Mouse (Mus musculus) c-Kit-positive CD71-negative TER-119-negative erythroid progenitor cells, embryonic 14.5 days (primary cell): ENCODE data around the gene Tmem150c.

Source experiments
- DNase-seq: peaks from one replicate; pipeline ENCODE4 v3.0.0-alpha.2; 2013; ENCODE audit warnings: low read depth

Tmem150c gene

GRCm38 (mm10) chr5:100159638-100159973 lies at the start of gene Tmem150c:
TSS of gene Tmem150c (minus strand) at chr5:100159808.
- DNase-seq = no peak

GRCm38 (mm10) chr5:100209093-100209492 lies 49.5 kb upstream of the Tmem150c start:
- DNase-seq = no peak

GRCm38 (mm10) chr5:100206675-100207074 lies 47.1 kb upstream of the Tmem150c start:
- DNase-seq = no peak

DNA sequence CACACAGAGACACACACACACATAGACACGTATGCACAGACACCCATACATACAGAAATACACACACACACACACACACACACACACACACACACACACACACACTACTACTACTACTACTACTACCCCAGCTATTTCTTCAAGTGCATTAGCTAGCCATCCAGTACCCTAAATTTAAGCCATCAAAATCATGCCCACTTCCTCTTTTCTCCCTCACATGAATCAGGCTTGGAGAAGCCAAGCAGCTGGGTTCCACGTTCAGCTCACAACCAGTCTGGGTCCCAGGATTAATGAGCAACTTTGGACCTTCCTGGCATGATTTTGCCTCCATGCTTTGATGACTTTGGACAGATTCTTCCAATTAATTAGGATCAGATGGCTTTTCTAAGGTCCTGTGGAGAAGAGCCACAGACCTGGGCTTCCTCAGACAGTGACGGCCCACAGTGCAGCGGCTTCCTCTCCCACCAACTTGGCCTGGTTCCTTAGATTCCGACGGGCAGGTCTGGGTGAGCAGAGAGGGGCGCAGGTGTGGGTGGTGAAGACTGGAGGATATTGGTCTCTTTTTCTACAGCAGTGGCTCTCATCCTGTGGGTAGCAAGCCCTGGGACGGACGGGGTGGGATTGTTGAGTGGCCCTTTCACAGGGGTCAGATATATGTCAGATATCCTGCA lies 46.0 kb upstream of the Tmem150c start:
- DNase-seq = no peak

- DNase-seq = no peak
Observed at GRCm38 (mm10) chr5:100200805-100201204, 41.2 kb upstream of the Tmem150c start.

- no peak for DNase-seq
Observed at GRCm38 (mm10) chr5:100200296-100200695, 40.7 kb upstream of the Tmem150c start.

DNA sequence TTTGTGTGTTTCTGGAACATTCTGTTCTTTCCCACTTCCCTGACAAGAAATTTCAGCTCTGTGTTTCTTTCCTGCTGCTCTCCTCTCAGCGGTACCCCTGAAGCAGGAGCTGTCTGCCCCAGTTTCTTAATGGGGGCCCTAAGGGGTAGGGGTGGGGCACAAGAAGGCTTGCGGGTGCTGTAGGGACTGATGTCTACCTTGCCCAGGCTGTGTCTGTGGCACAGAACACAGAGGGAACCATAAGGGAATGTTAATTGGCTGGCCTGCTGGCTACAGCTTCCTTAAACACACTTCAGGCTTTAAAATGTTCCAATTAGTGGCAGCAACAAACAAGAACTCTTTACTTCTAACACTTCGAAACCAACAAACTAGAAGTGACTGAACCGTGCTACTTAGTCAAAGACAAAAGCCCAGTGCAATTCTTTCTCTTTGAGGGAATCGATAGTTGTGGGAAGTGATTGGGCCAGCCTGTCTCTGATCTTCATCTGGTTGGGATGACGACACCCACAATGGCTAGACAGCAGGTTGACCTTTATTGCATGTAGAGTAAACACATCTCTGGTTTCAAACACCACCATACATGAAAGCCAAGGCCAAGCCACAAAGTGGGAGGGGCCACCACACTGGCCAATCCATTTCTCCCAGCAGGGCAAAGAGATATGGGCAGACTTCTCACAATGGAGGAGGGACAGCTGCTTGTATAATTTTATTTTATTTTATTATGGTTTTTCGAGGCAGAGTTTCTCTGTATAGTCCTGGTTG lies 39.7 kb upstream of the Tmem150c start:
- DNase-seq = no peak

- DNase-seq = no peak
Observed at GRCm38 (mm10) chr5:100197476-100197875, 37.9 kb upstream of the Tmem150c start.

GRCm38 (mm10) chr5:100196854-100197431 lies 37.3 kb upstream of the Tmem150c start:
- DNase-seq = no peak

DNA sequence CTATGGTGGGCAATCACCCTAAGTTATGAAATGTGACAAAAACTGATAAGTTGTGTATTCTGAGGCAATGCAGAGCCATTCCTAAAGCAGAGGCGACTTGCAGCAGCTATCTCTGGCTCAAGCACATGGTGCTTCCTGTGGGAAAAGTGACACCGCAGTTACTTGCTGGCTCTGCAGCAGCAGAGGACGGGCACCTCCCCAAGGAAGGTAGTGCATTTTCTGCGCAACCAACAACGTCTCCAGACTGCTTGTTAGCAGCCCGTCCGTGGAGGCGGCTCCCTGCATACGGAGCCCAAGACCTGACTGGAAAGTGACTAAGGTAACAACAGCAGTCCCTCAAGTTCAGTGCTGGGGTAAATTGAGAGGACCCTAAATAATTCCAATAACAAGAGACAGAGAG lies 36.8 kb upstream of the Tmem150c start:
- no peak for DNase-seq

GRCm38 (mm10) chr5:100191438-100192190 lies 32.0 kb upstream of the Tmem150c start:
- DNase-seq = no peak

DNA sequence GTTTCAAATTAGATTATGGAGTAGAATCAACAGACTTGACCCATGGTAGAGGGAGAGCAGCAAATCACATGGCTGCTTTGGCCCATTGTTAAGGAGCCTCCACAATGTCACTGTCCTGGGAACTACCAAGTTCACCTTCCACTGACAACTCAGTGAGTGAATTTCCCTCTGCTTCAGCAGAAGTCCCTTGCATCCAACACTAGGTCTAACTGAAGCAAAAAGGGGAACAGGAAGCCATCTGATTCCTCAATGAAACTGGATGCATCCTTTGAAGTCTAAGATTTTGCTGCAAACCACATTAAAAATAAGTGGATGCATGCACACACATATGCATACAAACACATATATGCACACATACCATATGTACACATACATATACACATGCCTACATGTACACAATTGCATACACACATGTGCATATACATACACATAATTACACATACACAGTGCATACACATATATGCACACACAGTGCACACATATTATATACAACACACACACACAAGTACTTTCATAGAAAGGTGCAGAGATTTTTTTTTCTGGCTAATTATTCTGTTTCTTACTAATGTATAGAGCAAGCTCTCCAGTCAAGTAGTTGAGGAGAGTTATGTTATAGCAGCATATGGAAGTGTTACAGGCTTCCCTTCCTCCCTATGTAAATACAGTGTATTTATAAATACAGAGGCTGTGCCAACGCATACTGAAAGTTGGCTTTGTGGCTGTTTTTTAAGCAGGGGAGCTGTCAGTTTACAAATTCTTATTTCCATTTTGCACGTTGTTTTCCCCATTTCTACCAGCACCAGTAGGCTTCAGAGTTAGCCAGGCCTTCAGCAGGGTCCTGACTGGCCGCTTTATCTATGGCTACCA lies 27.7 kb upstream of the Tmem150c start:
- no peak for DNase-seq

GRCm38 (mm10) chr5:100186618-100187017 lies 27.0 kb upstream of the Tmem150c start:
- no peak for DNase-seq

- no peak for DNase-seq
Observed at GRCm38 (mm10) chr5:100185895-100186294, 26.3 kb upstream of the Tmem150c start.

DNA sequence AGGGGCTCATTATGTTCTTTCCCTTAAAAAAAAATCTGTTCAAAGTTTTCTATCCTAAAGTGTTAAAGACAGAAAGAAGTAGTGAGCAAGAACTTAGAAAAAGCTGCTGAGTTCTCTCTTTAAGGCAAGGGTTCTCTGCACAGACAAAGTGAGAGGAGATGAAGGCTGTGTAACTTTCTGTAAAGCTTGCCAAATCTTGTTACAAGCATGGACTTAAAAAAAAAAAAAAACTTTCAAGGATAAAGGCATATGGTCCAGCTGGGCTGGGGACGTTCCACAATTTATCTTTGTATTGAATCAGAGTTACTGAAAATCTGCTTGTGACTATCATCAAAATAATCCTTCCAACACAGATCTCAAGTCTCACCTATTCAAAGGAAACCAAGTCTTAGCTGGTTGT lies 21.4 kb upstream of the Tmem150c start:
- no peak for DNase-seq

DNA sequence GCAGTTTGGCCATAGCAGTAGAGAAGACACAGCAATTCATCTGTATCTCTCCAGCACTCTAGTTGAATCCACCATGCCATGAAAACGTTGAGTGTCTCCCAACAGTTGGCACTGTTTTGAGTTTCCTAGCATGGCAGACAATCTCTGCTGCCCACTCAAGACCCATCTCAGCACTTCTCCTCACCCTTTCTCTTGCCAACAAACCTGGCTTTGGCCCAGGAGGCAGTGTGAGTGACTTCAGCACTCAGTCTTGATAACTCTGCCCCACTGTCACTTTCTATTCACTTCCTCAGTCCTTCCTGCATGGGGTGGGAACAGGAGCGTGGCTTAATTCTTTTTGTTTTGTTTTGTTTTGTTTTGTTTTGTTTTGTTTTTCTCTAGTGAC lies 19.2 kb upstream of the Tmem150c start:
- DNase-seq = no peak

- DNase-seq = no peak
Observed at GRCm38 (mm10) chr5:100178122-100178780, 18.6 kb upstream of the Tmem150c start.

- no peak for DNase-seq
Observed at GRCm38 (mm10) chr5:100177547-100177946, 17.9 kb upstream of the Tmem150c start.

DNA sequence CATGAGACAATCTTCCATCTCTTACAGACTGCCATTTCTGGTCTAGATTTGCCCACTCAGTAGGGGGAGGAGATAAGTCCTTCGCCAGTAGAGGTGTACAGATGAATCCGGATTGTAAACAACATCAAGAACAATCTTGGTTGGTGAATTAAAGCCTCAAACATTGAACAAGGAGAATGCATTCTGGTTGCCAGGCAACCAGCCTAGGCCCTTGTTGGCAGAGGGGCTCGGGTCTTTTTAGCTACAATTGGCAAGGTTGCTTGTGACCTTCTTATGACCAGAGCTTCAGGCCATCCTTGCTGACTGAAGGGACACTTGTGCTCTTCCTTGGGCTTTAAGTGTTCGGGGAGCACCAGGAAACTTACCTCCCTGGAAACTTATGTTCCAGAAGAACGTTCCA lies 16.5 kb upstream of the Tmem150c start:
- DNase-seq = no peak

DNA sequence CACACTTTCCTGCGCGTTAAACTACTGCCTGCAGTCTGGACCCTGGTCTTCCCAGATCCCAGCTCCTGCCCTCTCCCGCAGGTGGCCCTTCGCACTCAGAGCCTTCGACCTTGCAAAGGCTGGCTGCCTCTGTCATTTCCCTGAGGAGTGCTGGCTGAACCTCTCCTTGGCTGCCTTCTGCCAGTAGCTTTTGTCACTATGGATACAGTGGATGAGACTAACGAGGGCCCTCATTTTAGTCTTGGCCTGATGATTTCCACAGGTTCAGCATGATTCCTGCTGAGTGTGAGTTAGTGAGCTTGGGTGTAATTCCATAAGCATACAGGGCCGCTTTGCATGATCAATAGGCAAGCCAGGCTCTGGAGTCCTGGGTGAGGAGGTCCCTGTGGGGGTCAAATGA lies 16.0 kb upstream of the Tmem150c start:
- DNase-seq = no peak

- no peak for DNase-seq
Observed at GRCm38 (mm10) chr5:100172104-100172503, 12.5 kb upstream of the Tmem150c start.
